Mouse (Mus musculus): ENCODE results near the gene Armh1.

GRCm38 (mm10) chr4:117267831-117268437 lies 16.0 kb upstream of the Armh1 start:
- TF ChIP-seq CTCF (IDR thresholded peaks at IDR 0.05; ENCODE audit: borderline replicate concordance, extremely low read depth, insufficient read depth, insufficient read length): no peak
- no peak for TF ChIP-seq POLR2A (IDR thresholded peaks at IDR 0.05; ENCODE audit: borderline replicate concordance, extremely low read depth, insufficient read depth, insufficient read length, poor library complexity, severe bottlenecking)

Measured in brain, embryonic 14.5 days (tissue).